Mouse (Mus musculus): ENCODE measurements around the gene Angptl4. TPM values are rescaled to one million over a fixed set of nuclear protein-coding genes. Genes with fewer than 3 reads are reported as not detected.

The Angptl4 gene
- polyA plus RNA-seq, 2 experiments from 2014 or later = 4.4 to 6.1 TPM

DNA sequence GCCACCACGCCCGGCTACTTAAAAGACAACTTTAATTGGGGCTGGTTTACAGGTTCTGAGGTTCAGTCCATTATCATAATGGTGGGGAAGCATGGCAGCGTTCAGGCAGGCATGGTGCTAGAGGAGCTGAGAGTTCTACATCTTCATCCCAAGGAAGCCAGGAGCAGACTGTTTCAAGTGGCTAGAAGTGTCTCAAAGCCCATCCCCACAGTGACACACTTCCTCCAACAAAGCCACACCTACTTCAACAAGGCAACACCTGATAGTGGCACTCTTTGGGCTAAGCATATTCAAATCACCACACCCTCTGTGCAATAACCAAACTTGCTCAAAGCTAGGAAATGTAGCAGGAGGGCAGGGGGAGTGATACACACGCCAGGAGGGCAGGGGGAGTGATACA is 22.6 kb upstream of the Angptl4 start:
- ATAC-seq = no peak

GRCm38 (mm10) chr17:33802221-33802620 is 20.6 kb upstream of the Angptl4 start:
- peak; percentile 37 for ATAC-seq

DNA sequence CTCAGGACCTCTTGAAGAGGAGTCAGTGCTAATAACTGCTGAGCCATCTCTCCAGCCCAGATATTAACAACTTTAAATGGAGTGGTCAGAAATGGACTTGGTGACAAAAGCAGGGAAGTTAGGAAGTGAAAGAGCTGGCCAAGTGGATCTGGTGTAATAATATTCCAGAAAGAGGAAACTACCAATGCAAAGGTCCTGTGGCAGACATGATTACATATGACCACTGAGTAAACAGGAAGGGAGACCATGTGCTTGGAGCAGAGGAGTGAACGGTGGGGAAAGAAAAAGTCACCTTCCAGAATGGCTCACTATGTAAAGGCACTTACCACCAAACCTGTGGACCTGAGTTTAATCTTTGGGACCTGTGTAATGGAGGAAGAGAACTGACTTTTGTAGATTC is 17.6 kb upstream of the Angptl4 start:
- no peak for ATAC-seq

DNA sequence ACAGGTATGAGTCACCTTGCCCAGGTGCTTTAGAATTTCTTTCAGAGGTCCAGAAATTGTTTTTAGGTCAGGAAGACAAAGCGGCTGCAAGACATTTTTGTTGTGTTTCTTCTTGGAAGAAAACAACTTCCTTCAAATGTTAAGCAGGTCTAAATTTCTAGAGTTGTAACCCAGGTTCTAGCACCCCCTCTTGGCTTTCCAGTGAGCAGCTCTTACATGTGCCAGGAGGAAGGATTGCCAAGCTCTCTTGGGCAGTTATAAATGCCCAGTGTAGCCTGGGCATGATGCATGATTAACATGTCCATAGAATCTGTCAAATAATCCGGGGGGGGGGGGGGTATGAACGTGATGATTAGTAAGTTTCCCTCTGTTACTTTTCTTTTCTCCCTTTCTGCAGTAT is 16.7 kb upstream of the Angptl4 start:
- no peak for ATAC-seq

DNA sequence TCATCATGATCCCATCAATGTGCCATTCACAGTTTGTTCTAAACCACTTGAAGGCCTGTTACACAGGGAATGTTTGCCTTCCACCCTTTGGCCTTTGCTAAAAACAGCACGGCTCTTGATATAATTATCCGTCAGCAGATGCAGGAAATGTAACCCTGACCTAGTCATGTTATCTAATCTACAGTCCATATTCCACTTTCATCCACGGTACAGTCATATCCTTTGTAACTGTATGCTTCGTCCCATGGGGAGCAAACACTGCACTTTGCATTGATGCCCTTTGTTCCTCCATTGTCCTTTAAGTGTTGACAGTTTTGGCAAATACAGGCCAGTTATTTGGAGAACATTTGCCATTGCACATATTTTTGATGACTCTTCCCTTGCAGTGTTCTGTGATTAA is 7.1 kb upstream of the Angptl4 start:
- ATAC-seq = no peak

- ATAC-seq = no peak
Measured at GRCm38 (mm10) chr17:33786375-33786774, 4.7 kb upstream of the Angptl4 start.

GRCm38 (mm10) chr17:33784939-33785338 is 3.3 kb upstream of the Angptl4 start:
- no peak for ATAC-seq

- ATAC-seq = no peak
Measured at GRCm38 (mm10) chr17:33783408-33783807, 1.8 kb upstream of the Angptl4 start.

- ATAC-seq = peak; percentile 11
Measured at GRCm38 (mm10) chr17:33782067-33782466, 437 bp upstream of the Angptl4 start.

DNA sequence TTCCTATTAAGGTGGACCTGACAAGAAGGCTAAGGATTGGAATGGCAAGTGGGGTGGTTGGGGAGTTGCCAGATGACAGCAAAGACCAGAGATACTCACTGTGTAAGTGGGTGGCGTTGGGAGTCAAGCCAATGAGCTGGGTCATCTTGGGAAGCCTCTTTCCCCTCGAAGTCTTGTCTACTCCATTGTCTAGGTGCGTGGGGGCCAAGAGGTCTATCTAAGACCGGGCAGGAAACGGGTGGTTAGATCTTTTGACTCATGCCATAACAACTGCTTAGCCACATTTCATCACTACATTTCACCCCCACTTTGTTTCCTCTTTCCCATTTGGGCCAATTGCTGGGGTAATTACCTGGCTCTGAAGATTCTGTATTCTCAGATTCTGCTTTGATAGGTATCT is 1.2 kb downstream of the Angptl4 start:
- ATAC-seq = peak; percentile 73

GRCm38 (mm10) chr17:33779967-33780295 is 1.7 kb downstream of the Angptl4 start:
- no peak for ATAC-seq

DNA sequence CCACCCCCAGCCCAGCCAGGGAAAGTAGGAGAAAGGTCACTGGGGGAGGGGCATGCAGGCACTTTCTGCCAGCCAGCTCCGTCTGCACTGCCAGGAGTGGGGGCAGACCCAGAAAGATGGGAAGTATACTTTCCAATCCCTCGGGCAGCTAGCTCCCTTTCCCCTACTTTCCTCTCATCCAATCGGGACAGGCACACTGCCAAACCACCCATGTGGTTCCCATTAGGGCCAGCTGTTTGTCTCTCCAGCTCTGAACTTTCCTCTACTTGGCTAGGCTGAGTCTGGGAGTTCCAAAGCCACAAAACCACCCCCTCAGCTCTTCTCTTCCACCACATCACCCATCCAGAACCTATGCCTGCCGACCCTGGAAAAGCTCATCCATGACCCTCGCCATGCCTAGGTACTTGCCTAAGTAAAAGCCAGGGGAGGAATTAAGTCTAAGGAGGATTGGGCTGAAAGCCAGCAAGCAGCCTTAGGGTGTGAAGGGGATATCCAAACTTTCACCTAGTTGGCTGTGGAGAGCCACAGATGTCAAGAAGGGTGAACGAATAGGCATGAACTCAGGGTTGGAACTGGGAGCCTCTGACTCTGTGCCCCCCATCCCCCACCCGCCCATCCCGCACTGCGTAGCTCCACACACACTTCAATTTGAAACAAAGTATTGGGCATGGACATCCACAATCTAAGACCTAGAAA is 2.2 kb downstream of the Angptl4 start:
- no peak for ATAC-seq

GRCm38 (mm10) chr17:33775287-33775686 is 6.3 kb downstream of the Angptl4 start:
- no peak for ATAC-seq

DNA sequence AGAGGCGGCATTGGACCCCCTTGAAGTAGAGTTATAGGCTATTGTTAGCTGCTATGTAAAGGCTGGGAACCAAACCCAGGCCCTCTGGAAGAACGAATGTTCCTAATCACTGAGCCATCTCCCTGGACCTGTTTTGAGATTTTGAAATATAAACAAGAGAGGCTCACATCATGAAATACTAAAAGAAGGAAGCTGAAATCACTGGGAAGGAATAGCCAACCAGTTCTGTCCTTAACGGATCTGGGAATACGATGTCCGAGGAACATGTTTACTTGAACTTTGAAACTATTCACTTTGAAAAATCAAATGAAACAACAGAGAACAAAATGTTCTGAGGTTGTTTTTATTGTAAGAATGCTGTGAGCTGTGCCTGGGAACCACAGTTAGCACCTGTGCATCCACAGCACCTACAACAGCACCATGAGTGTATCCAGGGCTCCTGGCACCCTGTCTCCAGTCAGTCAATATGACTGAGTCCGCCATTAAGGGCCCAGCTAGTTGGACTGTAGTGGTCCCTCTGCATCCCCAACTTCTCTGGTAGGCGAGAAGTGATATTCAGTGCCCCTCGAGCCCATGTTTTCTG is 7.0 kb downstream of the Angptl4 start:
- no peak for ATAC-seq

DNA sequence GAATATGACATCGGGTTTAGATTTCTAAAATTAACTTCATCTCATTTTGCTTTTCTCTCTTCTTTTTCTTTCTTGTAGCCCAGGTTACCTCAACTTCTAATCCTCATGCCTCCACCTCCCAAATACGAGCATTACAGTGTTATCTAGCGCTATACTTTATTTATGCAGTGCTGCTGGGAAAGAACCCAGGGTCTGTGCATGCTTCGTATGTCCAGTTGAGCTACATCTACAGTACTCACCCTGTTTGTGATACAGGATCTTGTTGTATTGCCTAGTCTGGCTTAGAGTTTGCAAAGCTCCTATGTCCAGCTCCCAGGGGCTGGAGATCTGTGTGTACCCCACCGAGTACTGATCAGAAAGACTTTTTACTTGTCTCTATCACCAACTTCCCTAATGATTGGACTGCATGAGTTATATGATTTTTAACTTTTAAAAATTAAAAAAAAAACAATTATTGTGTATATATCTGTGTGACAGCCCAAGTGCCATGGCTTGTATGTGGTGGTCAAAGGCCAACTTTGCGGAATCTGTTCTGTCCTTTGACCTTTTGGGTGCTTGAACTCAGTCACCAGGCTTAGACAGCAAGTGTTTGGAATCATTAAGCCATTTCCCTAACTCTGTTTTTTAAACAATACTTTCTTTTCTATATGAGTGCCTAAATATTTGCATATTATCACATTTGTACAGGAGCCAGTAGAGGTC is 7.6 kb downstream of the Angptl4 start:
- ATAC-seq = no peak

GRCm38 (mm10) chr17:33773426-33773825 is 8.2 kb downstream of the Angptl4 start:
- no peak for ATAC-seq

DNA sequence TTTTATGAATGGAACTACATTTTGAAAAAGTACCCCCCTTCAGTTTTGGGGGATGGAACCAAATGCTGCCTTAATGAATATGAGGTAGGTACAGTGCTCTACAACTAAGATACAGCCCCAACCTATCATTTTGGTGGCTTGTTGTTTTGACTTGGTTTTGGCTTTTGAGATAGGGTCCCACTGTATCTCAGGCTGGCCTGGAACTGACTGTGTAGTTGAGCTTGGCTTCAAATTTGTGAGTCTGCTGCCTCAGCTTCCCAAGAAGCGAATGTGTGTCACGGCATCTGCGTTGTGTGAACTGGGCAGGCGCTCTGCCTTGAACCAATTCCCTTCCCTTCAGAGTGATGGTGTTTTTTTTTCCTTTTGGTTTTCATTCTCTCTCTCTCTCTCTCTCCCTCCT is 10.0 kb downstream of the Angptl4 start:
- ATAC-seq = no peak

DNA sequence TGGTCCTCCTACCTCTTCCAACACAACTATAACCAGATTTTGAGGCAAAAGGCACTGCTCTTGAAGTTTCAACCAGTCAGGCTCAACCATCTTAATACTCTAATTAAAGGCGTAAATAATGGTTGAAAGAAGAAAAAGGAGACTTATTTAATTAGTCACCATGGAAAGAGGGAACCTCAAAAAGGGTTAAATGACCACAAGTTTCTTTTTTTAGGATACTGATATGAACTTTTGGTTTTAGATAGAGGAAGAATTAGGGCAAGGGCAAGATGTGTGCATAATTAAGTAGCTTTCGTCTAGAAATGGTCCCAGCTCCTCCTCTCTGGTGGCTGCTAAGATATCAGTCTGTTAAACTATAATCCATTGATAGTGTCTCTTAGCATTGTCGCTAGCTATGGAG is 15.2 kb downstream of the Angptl4 start:
- ATAC-seq = no peak

GRCm38 (mm10) chr17:33760255-33761165 is 21.1 kb downstream of the Angptl4 start, which contains the start of gene Rab11b:
Rab11b (minus strand) TSS chr17:33760530.
- ATAC-seq = peak; percentile 94

- ATAC-seq = peak; percentile 31
Measured at GRCm38 (mm10) chr17:33759767-33760254, 21.8 kb downstream of the Angptl4 start.

GRCm38 (mm10) chr17:33757231-33757630 is 24.4 kb downstream of the Angptl4 start:
- no peak for ATAC-seq

DNA sequence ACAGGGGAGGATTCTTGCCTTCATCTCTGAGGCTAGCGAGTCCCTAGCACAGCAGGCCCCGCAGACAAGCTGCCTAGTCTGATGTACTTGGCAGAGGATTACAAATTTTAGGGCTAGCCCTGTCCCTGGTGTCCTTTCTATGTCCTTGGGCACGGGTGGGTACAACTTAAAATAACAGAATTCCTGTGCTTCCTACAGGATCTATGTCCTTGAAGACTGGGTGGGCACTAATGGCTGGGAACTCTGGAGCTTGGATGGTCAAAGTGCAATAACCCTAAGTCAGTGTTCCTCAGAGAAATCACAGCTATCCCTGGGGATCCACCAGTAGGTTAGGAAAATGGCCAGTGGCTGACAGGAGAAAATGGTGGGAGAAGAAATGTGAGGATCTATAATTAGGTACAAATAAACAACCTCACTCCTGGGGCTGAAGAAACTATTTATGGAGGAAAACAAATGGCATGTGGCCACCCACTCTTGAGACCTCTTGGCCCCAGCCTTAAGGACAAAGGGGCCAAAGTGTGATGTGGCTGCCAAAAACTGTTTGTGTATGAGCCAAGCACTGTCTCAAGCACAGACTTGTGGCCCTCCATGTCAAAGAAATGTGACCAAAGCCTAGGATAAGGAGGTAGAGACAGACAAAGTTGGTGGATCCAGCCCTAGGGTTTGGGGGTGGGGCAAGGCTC is 25.4 kb downstream of the Angptl4 start:
- no peak for ATAC-seq
